Mouse (Mus musculus) left cerebral cortex, postnatal 25 days (tissue): ENCODE results near the gene Hira. TPM values are rescaled to one million over a fixed set of nuclear protein-coding genes. Genes with fewer than 3 reads are reported as not detected.
"Not testable (repeated sequence)": the region's sequence is repeated elsewhere in the genome, so short reads cannot be mapped to it uniquely, and the experiment has no call there.

ENCODE experiments used
- DNase-seq, 2 experiments: peaks; one replicate each; pipeline ENCODE4 v3.0.0; 2022; ENCODE audit warnings: low spot score in 2 of 2, mixed read lengths in 1 of 2
- intact Hi-C: fragments of 180-260 bp; cut with DNase I; formaldehyde crosslinking; loops from one replicate; pipeline ENCODE4 v1.15.1; 2025
- total RNA-seq, 2 experiments: library from RNA; stranded (reverse); gene quantifications; 2 replicates each; pipeline ENCODE4 v1.2.3; 2021

The Hira gene
- total RNA-seq, 2 experiments from 2014 or later = 74.3 to 84.6 TPM

- intact Hi-C loops = no loop called here
- no peak for DNase-seq
Measured at GRCm38 (mm10) chr16:19006715-19007114, 129.9 kb downstream of the Hira start.

DNA sequence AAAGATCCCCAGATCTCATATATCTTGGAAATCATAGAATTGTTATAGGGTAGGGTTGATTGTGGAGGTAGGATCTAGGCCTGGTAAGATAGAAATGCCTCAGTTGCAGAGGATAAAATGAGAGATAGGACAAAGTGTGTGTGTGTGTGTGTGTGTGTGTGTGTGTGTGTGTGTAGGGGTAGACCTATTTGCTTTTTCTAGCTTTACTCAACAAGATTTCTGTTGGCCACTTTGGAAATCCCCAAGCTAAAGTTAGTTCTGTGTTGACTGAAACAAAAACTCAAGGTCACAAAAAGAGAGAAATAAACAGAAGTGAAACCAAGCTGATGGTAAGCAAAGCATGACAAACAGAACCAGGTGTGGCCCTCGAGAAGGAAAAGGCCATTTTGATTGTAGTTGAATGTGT lies 130.4 kb downstream of the Hira start:
- intact Hi-C loops, DNase-seq: not testable (repeated sequence)

GRCm38 (mm10) chr16:19010710-19011109 lies 133.9 kb downstream of the Hira start:
- intact Hi-C loops = no loop called here
- no peak for DNase-seq

GRCm38 (mm10) chr16:19013550-19013949 lies 136.7 kb downstream of the Hira start:
- no peak for DNase-seq
- intact Hi-C loops = no loop called here

DNA sequence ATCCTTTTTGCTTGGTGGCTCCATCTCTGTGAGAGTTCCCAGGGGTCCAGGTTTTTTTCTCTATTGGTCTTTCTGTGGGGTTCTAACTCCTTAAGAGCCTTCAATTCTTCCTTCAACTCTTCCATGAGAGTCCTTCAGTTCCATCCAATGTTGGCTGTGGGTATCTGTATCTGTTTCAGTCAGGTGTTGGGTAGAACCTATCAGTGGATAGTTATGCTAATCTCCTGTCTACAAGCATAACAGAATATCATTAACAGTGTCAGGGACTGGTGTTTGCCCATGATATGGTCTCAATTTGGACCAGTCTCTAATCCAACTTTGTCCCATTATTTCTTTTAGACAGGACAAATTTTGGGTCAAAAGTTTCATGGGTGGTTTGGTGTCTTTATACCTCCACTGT lies 137.8 kb downstream of the Hira start:
- intact Hi-C loops = no loop called here
- DNase-seq = no peak

Other genes starting within 250 kb of the Hira start
- 100 to 1,000 TPM; 961 to 977 TPM for gene Sept5, start 247.1 kb upstream of the Hira start, total RNA-seq
- gene Cldn5, start 100.2 kb upstream of the Hira start, total RNA-seq = 10 to 100 TPM; 51.1 to 67.2 TPM
- gene Ufd1, start 65.3 kb upstream of the Hira start, total RNA-seq = 10 to 100 TPM; 87.2 to 96.9 TPM
- 1 to 10 TPM; 1.6 to 1.7 TPM for gene Cdc45, start 65.0 kb upstream of the Hira start, total RNA-seq
- 10 to 100 TPM; 24.4 to 24.6 TPM for gene 2510002D24Rik, start 40.5 kb upstream of the Hira start, total RNA-seq
- 1 to 10 TPM in 1 of 2 experiments, under 1 TPM in 1; 0.98 to 1.7 TPM for gene Gm28539, start 40.5 kb upstream of the Hira start, total RNA-seq
- gene Mrpl40, start 175 bp upstream of the Hira start, total RNA-seq = 10 to 100 TPM; 37.9 to 38.9 TPM